Mouse (Mus musculus) cerebellum, adult 18-20 months (tissue): ENCODE data around the gene Tjp2.
"Not testable (repeated sequence)": the region's sequence is repeated elsewhere in the genome, so short reads cannot be mapped to it uniquely, and the experiment has no call there.

Experiments
- DNase-seq, 2 experiments: peaks; one replicate each; pipeline ENCODE4 v3.0.0; 2021

Tjp2 gene

DNA sequence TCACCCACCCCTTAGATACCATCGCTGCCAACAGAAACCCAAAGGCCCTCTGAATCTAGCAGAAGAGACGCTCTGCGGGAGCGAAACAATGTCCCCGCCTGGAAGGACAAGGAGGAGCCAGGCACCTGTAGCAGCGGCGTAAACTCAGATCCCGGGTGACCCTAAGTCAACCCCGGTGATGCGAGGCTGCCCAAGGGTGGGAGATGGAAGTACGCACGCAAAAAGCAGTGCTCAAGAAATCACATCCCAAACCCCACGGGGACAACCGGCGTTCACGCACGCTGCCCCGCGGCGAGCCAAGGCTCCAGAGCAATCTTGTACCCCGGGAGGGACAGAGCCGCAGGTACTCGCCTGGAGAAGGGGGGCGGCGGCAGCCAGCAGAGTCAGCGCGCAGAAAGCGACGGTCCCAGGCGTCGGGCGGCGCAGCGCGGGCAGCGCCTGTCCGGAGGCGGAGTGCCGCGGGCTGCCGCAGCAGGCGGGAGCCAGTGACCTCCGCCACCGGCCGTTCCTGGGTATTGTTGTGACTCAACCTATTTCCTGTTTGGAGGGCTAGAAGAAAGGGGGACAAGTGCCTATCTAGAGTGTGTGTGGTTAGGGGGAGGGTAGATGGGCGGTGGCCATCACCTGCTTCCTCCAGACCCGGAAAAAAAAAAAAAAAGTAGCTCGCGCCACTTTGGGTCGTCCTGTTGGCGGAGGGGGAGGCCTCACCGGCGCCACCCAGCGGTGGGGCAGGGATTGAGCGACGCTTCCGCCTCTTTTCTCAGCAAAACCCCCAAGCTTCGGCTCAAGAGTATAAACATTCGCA, at the start of gene Tjp2:
Tjp2 (minus strand) TSS at position 531 of the 805 bp plus-strand sequence.
- peak; percentile 9 to 19 for DNase-seq

DNA sequence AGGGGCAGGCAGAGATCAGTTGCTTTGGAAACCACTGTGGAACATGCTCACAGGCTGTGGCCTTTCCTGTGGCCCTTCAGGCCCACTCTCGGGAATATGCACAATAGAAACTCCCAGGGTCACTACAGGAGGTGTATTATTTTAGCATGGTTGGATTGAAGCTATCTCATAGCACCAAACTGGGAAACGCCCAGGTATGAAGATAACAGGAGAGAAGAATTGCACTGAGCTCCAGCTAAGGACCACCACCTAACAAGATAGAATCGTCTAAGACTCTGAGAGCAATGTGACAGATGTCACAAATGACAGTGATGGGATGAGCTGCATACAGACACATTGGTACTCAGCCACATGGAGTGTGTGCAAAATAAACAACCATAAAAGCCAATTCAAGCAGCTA, 49.5 kb upstream of the Tjp2 start:
- no peak for DNase-seq

GRCm38 (mm10) chr19:24271746-24272426, 47.1 kb upstream of the Tjp2 start:
- peak; percentile 84 to 85 for DNase-seq

- no peak for DNase-seq
These were observed 46.5 kb upstream of the Tjp2 start for GRCm38 (mm10) chr19:24271326-24271725.

- DNase-seq = no peak
These were observed 43.7 kb upstream of the Tjp2 start for GRCm38 (mm10) chr19:24268531-24268930.

DNA sequence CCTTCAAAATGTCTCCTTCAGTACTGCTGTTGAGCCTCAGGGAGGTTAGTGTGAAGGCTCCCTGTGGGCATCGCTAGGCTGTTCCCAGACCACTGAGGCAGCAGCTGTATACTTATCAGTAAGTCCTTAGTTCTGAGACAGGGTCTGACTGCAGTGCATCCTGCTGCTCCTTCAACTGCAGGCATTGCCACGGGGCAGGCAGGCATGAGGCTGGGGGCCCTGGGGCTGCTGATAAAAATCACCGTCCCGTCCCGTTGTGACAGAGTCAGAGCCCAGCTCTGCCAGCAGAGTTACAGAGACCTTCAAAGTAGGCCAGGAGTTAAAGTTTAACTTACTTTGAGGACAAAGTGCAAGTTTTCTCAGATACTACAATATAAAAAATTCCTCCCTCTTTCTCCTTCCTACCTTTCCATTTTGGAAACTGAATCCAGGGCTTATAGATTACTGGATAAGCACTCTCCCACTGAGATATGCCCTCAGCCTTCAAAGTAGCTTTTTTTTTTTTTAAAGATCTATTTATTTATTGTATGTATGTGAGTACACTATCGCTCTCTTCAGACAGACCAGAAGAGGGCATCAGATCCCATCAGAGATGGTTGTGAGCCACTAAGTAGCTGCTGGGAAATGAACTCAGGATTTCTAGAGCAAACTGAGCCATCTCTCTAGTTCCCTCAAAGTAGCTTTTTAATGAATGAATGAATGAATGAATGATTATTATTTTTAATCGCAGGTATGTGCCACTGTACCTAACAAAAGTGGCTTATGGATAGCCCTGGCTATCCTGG, 41.4 kb upstream of the Tjp2 start:
- DNase-seq = no peak

DNA sequence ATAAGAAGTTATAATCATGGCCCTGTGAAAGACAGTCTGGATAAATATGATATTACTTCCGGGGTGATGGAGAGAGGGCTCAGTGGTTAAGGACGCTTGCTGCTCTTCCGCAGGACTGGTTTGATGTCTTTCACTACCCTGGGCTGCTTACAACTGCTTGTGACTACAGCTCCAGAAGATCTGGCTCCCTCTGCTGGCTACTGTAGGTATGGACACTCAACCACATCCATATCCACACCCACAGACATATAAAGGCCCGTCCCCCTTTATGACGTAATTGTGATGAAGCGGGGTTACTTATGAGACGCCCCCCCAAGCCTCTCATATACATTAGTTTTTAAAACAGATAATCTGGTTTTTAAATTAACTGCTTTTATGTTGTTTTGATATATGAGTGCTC, 40.2 kb upstream of the Tjp2 start:
- DNase-seq = peak; percentile 80 to 82

DNA sequence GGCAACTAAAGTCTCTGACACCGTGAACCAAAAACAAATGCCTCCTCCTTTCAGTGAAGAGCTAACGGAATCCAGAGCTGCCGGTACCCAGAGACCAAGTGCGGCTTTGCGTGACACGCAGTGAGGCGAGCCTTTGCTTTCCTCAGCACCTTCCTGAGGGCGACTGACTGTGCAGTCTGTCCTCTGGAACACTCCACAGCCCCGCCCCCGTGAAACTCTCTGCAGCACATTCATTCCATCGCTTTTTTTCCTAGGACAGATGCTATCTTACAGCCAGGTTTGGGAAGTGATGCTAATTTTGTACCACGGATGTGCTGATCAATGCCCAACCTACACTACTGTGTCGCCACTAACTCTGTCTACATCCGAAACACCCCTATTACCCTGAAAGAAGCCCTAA, 37.9 kb upstream of the Tjp2 start:
- DNase-seq = no peak

- no peak for DNase-seq
These were observed 34.8 kb upstream of the Tjp2 start for GRCm38 (mm10) chr19:24259390-24260351.

- no peak for DNase-seq
These were observed 33.5 kb upstream of the Tjp2 start for GRCm38 (mm10) chr19:24258368-24258767.

DNA sequence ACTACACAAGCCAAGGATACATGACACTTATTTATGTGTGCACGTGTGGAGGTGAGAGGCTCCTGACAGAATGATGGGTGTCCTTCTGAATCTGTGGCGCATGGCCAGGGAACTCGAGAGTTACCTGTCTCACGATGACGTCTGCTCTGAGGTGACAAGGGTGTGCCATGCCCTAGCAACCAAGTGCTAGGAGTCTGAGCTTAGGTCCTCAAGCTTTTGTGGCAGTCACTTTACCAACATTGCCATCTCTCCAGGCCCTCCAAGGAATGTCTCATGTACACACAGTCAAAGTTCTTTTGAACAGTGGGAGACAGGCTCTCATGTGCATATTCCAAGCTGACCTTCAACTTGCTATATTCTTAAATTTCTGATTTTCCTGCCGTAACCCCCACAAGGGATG, 33.1 kb upstream of the Tjp2 start:
- DNase-seq = no peak

DNA sequence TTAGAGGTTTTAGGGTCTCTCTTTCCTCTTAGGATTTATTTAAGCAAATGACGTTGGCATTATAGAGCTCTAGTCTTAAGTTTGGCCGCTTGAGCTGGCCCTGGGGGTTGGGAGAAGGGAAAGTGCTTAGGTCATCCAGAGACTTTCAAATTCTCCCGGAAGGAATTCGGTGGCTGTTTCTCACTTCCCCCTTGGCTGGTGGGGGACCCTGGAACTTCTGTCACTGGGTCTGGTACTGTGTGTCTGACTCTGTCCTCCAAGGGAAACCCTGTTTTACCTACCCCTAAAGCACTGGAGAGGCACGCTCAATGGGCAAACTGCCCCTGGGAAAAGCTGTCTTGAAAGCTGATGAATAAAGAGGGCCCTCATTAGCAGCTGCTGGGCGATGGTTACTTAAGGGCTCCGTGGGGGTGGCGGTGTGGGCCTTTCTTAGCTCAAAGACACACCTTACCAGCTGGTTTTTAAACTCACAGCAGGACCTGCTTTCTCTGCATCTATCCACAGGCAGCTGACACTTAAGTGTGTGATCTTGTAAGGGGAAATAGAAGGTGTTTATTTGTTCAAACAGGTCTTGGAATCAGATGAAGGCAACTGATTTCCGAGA, 28.9 kb upstream of the Tjp2 start:
- no peak for DNase-seq

DNA sequence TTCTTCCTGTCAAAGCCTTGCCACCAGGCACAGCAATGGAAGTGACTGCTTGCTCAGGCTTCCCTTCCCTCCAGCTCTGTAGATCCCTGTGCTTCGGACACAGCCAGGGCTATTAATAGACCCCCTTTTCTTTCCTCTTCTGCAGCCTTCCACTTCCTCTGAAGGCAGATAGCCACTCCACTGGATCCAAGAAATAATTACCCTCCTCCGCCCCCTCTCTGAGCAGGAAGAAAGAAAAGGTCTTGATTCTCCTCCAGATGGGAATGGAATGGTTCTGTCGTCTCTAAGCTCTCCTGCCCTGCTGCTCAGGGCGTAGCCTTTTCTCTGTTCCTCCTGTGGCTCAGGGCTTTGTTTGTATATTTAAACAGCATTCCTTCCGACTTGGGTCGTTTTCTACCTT, 27.0 kb upstream of the Tjp2 start:
- no peak for DNase-seq

GRCm38 (mm10) chr19:24243340-24243739, 18.5 kb upstream of the Tjp2 start:
- DNase-seq = no peak

DNA sequence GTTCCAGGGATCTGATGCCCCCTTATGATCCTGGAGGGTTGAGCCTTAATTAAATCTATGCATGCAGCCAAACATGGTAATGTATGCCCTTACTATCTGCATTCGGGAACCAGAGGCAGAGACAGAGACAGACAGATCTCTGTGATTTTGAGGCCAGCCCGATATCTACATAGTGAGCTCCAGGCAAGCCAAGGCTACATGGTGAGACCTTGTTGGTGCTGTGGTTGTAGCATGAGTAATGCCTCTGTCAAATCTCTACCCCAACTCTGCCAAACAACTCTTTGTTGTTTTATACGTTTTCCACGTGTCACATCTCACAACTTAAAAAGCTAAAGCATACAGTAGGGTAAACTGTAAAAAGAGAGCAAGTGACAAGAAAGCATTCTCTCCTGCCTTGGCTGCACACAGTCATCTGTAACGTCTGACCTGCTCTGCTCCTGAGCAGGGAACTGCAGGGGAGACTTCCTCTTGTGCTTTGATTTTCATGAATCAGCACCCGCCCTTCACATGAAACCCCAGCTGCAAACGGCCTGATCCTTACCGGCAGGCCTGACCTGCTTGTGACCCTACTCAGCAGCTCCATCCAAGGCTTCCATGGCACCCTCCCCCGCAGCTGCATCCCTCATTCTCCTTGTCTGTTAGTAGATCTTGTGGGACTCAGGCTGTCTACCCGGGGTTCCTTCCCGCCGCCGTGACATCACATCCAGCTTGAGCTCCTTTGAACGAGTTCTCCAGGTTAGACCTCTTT, 17.1 kb upstream of the Tjp2 start:
- no peak for DNase-seq

GRCm38 (mm10) chr19:24241271-24241670, 16.4 kb upstream of the Tjp2 start:
- no peak for DNase-seq

- no peak for DNase-seq
These were observed 13.2 kb upstream of the Tjp2 start for GRCm38 (mm10) chr19:24238011-24238410.

DNA sequence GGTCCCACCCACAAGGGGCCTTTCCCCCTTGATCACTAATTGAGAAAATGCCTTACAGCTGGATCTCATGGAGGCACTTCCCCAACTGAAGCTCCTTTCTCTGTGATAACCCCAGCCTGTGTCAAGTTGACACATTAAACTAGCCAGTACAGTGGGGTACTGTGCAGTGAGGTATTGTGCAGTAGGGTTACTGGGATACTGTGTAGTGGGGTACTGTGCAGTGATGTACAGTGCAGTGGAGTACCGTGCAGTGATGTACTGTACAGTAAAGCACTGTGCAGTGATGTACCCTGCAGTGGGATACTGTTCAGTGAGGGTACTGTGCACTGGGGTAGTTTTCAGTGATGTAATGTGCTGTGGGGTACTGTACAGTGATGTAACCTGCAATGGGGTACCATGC, 7.5 kb upstream of the Tjp2 start:
- not testable (repeated sequence) for DNase-seq

DNA sequence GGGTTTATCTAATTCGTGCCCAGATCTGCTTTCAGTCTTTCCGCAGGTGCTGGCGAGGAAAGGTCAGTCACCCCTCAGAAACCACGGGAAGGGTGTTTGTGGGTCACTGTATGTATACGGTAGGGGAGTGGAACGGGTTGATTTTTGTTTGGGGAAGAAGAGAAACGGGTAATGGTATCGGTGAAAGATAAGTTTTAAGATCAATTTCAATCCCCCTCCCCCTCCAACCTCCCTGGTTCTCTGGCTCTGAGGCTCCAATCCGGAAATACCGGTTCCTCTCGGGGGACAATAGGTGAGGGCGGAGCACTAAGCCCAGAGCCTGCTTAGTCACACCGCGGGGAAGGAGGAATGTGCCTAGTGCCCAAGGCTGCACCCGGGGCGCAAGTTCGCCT, 471 bp upstream of the Tjp2 start:
- no peak for DNase-seq

- peak in 1 of 2 experiments; percentile 3 for DNase-seq
These were observed 979 bp downstream of the Tjp2 start for GRCm38 (mm10) chr19:24223851-24224251.

DNA sequence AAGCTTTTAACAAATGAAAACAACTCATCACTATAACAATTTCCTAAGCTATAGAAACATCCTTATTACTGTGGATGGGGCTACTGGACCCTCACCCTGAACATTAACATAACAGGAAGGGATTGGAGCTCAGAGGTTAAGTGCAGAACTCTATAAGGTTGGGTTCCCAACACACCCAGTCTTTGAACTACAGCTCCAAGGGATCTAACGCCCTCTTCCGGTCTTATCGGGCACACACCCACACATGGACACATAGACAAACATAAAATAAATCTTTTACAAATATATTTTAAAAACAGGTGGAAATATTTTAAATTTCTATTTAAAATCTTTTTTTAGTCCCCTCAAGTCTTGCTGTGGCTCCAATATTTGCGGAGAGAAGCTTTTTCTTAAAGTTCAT, 3.4 kb downstream of the Tjp2 start:
- DNase-seq = no peak
